In the genomic region with DNA sequence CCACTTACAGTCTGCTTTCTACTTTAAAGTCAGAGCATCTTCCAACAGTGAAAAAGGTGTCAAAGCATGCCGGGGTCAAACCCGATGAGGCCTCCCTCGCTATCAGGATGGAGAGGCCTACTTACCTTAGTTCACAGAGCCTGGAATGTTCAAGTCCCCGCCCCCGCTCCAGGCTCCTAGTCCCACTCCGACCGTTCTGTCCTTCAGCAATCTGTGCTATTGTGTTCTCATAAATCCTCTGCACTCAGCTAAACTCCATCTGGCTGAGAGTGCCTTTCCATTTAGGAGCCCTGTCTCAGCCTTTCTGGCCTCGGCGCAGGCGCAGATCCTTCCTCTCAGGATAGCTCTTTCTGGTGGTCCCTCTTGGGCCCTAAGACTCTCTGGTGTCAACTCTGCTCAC, we compare ENCODE assay signal across 20 mouse cellular contexts. TPM values are rescaled to one million over a fixed set of nuclear protein-coding genes. Genes with fewer than 3 reads are reported as not detected.
DNase-seq lines count a peak whose midpoint lies in the region; ATAC-seq lines count a peak whose summit lies in the region.
"Had no signal": no experiment of that assay in that cellular context is flagged by ENCODE, and none has a peak within 500 bp of the region (broad histone marks: within the 10 kb centered on the region; RNA-seq: fewer than 3 reads in every experiment).

No protein-coding gene starts in this region.

- intact Hi-C loops in heart, postnatal 25 days (cut with DNase I), result no loop called here

- WGBS in forebrain, embryonic 10.5 days, result 83% methylated on average over 10 of the region's 10 CpGs
- 83% methylated on average over 10 of the region's 10 CpGs for WGBS in intestine, embryonic 16.5 days

- H3K4me3 ChIP-seq in forebrain, embryonic 10.5 days, result no peak overlapping the region
- H3K4me3 ChIP-seq in intestine, embryonic 16.5 days (ENCODE audit: low read length), result no peak overlapping the region
- H3K4me3 ChIP-seq: erythroblast, embryonic 14.5 days; liver, embryonic 12.5 days; lung, embryonic 15.5 days had no signal

- no peaks in the 10 kb centered on the region for H3K9me3 ChIP-seq in forebrain, embryonic 10.5 days
- H3K9me3 ChIP-seq in intestine, embryonic 16.5 days (ENCODE audit: control insufficient read depth, low read length), result no peaks in the 10 kb centered on the region
- H3K9me3 ChIP-seq: liver, embryonic 12.5 days; lung, embryonic 15.5 days had no signal

- H3K27ac ChIP-seq in forebrain, embryonic 10.5 days, result no peak overlapping the region
- H3K27ac ChIP-seq in intestine, embryonic 16.5 days (ENCODE audit: low read length), result no peak overlapping the region
- H3K27ac ChIP-seq: liver, embryonic 12.5 days; lung, embryonic 15.5 days had no signal

- no peak for ATAC-seq in intestine, embryonic 16.5 days
- ATAC-seq: forebrain, embryonic 16.5 days; hindbrain, embryonic 16.5 days; liver, embryonic 12.5 days; midbrain, embryonic 16.5 days had no signal

- H3K9ac ChIP-seq in intestine, embryonic 16.5 days (ENCODE audit: low read depth, low read length), result no peak overlapping the region
- H3K9ac ChIP-seq: liver, embryonic 12.5 days; lung, embryonic 15.5 days had no signal

- no peaks in the 10 kb centered on the region for H3K4me1 ChIP-seq in forebrain, embryonic 10.5 days
- no peaks in the 10 kb centered on the region for H3K4me1 ChIP-seq in intestine, embryonic 16.5 days (ENCODE audit: control insufficient read depth, insufficient read depth, low read length)
- H3K4me1 ChIP-seq: liver, embryonic 12.5 days; lung, embryonic 15.5 days had no signal

- no peaks in the 10 kb centered on the region for H3K27me3 ChIP-seq in forebrain, embryonic 10.5 days (ENCODE audit: poor library complexity, severe bottlenecking)
- H3K27me3 ChIP-seq in intestine, embryonic 16.5 days (replicated peaks; ENCODE audit: control insufficient read depth, insufficient read depth, low read length), result no peaks in the 10 kb centered on the region
- H3K27me3 ChIP-seq: liver, embryonic 12.5 days; lung, embryonic 15.5 days had no signal

- no peaks in the 10 kb centered on the region for H3K36me3 ChIP-seq in forebrain, embryonic 10.5 days (replicated peaks)
- H3K36me3 ChIP-seq in intestine, embryonic 16.5 days (ENCODE audit: control insufficient read depth, insufficient read depth, low read length), result no peaks in the 10 kb centered on the region
- H3K36me3 ChIP-seq: liver, embryonic 12.5 days; lung, embryonic 15.5 days had no signal

- DNase-seq in heart, adult 11 months, result peak; percentile 81
- no peak for DNase-seq in heart, postnatal 25 days (ENCODE audit: low spot score)
- peak; percentile 13 for DNase-seq in R1 (ENCODE audit: low read depth, low spot score)
- DNase-seq in layer of hippocampus, adult 9-10 months (ENCODE audit: low spot score), result peak; percentile 30
- DNase-seq in right cerebral cortex, postnatal 10 days (ENCODE audit: low spot score in 2 of 2), result peak; percentile 32
- DNase-seq in forebrain, embryonic 10.5 days (ENCODE audit: extremely low spot score, low spot score), result no peak
- DNase-seq in adrenal gland, postnatal 25 days, result no peak
- DNase-seq: adrenal gland, postnatal 10 days; cerebellum, adult 2 months; heart, postnatal 4 days; kidney, adult 8-10 months; thymus, postnatal 36 days had no signal

- no peak overlapping the region for H3K4me2 ChIP-seq in intestine, embryonic 16.5 days (ENCODE audit: low read depth, low read length)
- H3K4me2 ChIP-seq: heart, embryonic 11.5 days; liver, embryonic 12.5 days; lung, embryonic 15.5 days had no signal

RNA-seq across cellular contexts. Expression of a gene that starts 42.4 kb away (rescaled TPM):
- 1 to 10 TPM; 2.1 to 3.5 TPM for total RNA-seq in heart, postnatal 25 days (2021)
- polyA plus RNA-seq in forebrain, embryonic 10.5 days (2016; fragmentation: Nextera tagmentation; extraction: Ambion mirVana), result 3.8 and 4.4 TPM in 2 replicates
- total RNA-seq in adrenal gland, postnatal 25 days (2021), result 5.6 and 7.8 TPM in 2 replicates
- 2.3 and 2.5 TPM in 2 replicates for polyA plus RNA-seq in intestine, embryonic 16.5 days (2015; fragmentation: Nextera tagmentation; extraction: Ambion mirVana)
- polyA plus RNA-seq: erythroblast, embryonic 14.5 days had no signal

Comparison
In these comparisons a context has a peak if more than half of its experiments do, and no peak if none do; other contexts are left out.
1. DNase-seq: peak in heart, adult 11 months (single experiment), R1 (single experiment), layer of hippocampus, adult 9-10 months (single experiment) and right cerebral cortex, postnatal 10 days (2 of 2); none in heart, postnatal 25 days (single experiment), forebrain, embryonic 10.5 days (single experiment) and adrenal gland, postnatal 25 days (single experiment).